Comparison of ENCODE assay signal across 31 mouse cellular contexts in the genomic region with DNA sequence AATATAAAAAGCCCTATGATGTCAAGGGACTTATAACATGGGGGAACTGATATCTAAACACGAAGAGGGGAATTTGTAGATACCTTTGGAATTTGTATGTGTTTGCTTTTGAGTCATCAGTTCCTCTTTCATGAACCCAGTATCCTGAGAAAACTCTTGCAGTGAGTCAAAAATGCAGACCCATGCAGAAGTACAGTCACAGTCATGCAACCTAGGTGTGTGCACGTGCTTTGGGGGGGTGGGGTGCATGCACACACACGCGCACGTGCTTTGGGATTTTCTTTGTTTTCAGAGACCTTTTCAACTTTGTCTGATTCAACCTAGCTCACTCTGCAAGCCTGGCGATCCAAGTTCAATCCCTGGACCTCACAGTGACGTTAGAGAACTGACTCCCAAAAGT. TPM values are rescaled to one million over a fixed set of nuclear protein-coding genes. Genes with fewer than 3 reads are reported as not detected.
"Had no signal": no experiment of that assay in that cellular context is flagged by ENCODE, and none has a peak within 500 bp of the region (broad histone marks: within the 10 kb centered on the region; RNA-seq: fewer than 3 reads in every experiment).

No protein-coding gene starts in this region.

- H3K9ac ChIP-seq: heart, embryonic 13.5 days; heart, embryonic 15.5 days; hindbrain, embryonic 13.5 days; hindbrain, embryonic 15.5 days; kidney, embryonic 15.5 days; limb, embryonic 12.5 days; liver, embryonic 13.5 days had no signal

- DNase-seq: gastrocnemius, postnatal 14 days; gastrocnemius, postnatal 36 days; heart, adult 18-20 months; heart, postnatal 14 days; heart, postnatal 36 days; kidney, adult 11 months; kidney, adult 2 months; kidney, adult 9 months; kidney, postnatal 14 days; kidney, postnatal 4 days; liver; liver, embryonic 13.5 days had no signal

- H3K4me2 ChIP-seq: heart, embryonic 13.5 days; heart, embryonic 15.5 days; hindbrain, embryonic 13.5 days; hindbrain, embryonic 15.5 days; kidney, embryonic 15.5 days; limb, embryonic 12.5 days; liver, embryonic 13.5 days had no signal

- H3K27me3 ChIP-seq: kidney, embryonic 15.5 days; limb, embryonic 12.5 days; liver, embryonic 13.5 days had no signal

- H3K36me3 ChIP-seq: heart, embryonic 10.5 days; heart, embryonic 13.5 days; heart, embryonic 15.5 days; hindbrain, embryonic 13.5 days; hindbrain, embryonic 15.5 days; kidney, embryonic 15.5 days; limb, embryonic 10.5 days; limb, embryonic 12.5 days; liver, embryonic 13.5 days had no signal

- H3K4me3 ChIP-seq: heart, embryonic 10.5 days; heart, embryonic 13.5 days; heart, embryonic 15.5 days; hindbrain, embryonic 13.5 days; hindbrain, embryonic 15.5 days; kidney, embryonic 15.5 days; layer of hippocampus, adult 2 months; left cerebral cortex, adult 2 months; limb, embryonic 10.5 days; limb, embryonic 12.5 days; liver, embryonic 13.5 days had no signal

- ATAC-seq: hindbrain, postnatal 0 days; intestine, embryonic 16.5 days had no signal

- H3K27ac ChIP-seq: heart, embryonic 10.5 days; heart, embryonic 13.5 days; heart, embryonic 15.5 days; hindbrain, embryonic 13.5 days; hindbrain, embryonic 15.5 days; hindbrain, postnatal 0 days; kidney, embryonic 15.5 days; kidney, postnatal 0 days; layer of hippocampus, adult 2 months; left cerebral cortex, adult 2 months; limb, embryonic 10.5 days; limb, embryonic 12.5 days; liver, embryonic 13.5 days had no signal

- H3K9me3 ChIP-seq: heart, embryonic 10.5 days; heart, embryonic 13.5 days; heart, embryonic 15.5 days; hindbrain, embryonic 13.5 days; hindbrain, embryonic 15.5 days; kidney, embryonic 15.5 days; limb, embryonic 10.5 days; limb, embryonic 12.5 days; liver, embryonic 13.5 days had no signal

RNA-seq across cellular contexts. Expression of a gene that starts 47.7 kb away (rescaled TPM):
- total RNA-seq: gastrocnemius, adult 18-20 months; gastrocnemius, adult 8-10 months; gastrocnemius, postnatal 36 days; heart, adult 8-10 months; heart, postnatal 36 days; layer of hippocampus, adult 2 months; layer of hippocampus, postnatal 10 days; left cerebral cortex, adult 2 months had no signal
- polyA plus RNA-seq: hindbrain, embryonic 11.5 days; hindbrain, embryonic 13.5 days had no signal

RNA-seq across cellular contexts. Expression of a gene that starts 54.8 kb away (rescaled TPM):
- polyA plus RNA-seq: heart, postnatal 0 days had no signal
